Mouse (Mus musculus): ENCODE results near the gene Isy1.

Isy1 gene

GRCm38 (mm10) chr6:87838551-87839197 lies at the start of gene Isy1:
TSS of gene Isy1 (minus strand) at chr6:87838798.
- peak; percentile 97 for DNase-seq

- DNase-seq = peak; percentile 99
Observed at GRCm38 (mm10) chr6:87887594-87888233, 49.1 kb upstream of the Isy1 start, which contains the start of gene Copg1. TSS of gene Copg1 (plus strand) at chr6:87887814.

- no peak for DNase-seq
Observed at GRCm38 (mm10) chr6:87886721-87887120, 48.1 kb upstream of the Isy1 start.

- no peak for DNase-seq
Observed at GRCm38 (mm10) chr6:87882816-87883215, 44.2 kb upstream of the Isy1 start.

GRCm38 (mm10) chr6:87882221-87882620 lies 43.6 kb upstream of the Isy1 start:
- DNase-seq = no peak

- no peak for DNase-seq
Observed at GRCm38 (mm10) chr6:87879628-87880027, 41.0 kb upstream of the Isy1 start.

- peak; percentile 10 for DNase-seq
Observed at GRCm38 (mm10) chr6:87879010-87879409, 40.4 kb upstream of the Isy1 start.

- DNase-seq = peak; percentile 25
Observed at GRCm38 (mm10) chr6:87876068-87876643, 37.6 kb upstream of the Isy1 start.

GRCm38 (mm10) chr6:87875562-87875961 lies 37.0 kb upstream of the Isy1 start:
- DNase-seq = no peak

GRCm38 (mm10) chr6:87875083-87875482 lies 36.5 kb upstream of the Isy1 start:
- no peak for DNase-seq

- DNase-seq = no peak
Observed at GRCm38 (mm10) chr6:87873963-87874362, 35.4 kb upstream of the Isy1 start.

- DNase-seq = no peak
Observed at GRCm38 (mm10) chr6:87873104-87873503, 34.5 kb upstream of the Isy1 start.

GRCm38 (mm10) chr6:87871240-87871639 lies 32.6 kb upstream of the Isy1 start:
- DNase-seq = no peak

GRCm38 (mm10) chr6:87870440-87870839 lies 31.8 kb upstream of the Isy1 start:
- DNase-seq = no peak

GRCm38 (mm10) chr6:87868871-87869506 lies 30.4 kb upstream of the Isy1 start:
- DNase-seq = no peak

- DNase-seq = no peak
Observed at GRCm38 (mm10) chr6:87867256-87867655, 28.7 kb upstream of the Isy1 start.

GRCm38 (mm10) chr6:87866211-87866610 lies 27.6 kb upstream of the Isy1 start:
- no peak for DNase-seq

- DNase-seq = no peak
Observed at GRCm38 (mm10) chr6:87857071-87857470, 18.5 kb upstream of the Isy1 start.

- no peak for DNase-seq
Observed at GRCm38 (mm10) chr6:87853446-87853845, 14.8 kb upstream of the Isy1 start.

- no peak for DNase-seq
Observed at GRCm38 (mm10) chr6:87851871-87852270, 13.3 kb upstream of the Isy1 start.

- DNase-seq = peak; percentile 98
Observed at GRCm38 (mm10) chr6:87850900-87851614, 12.5 kb upstream of the Isy1 start, which contains the start of gene Cnbp. TSS of gene Cnbp (minus strand) at chr6:87851106.

GRCm38 (mm10) chr6:87850155-87850899 lies 11.7 kb upstream of the Isy1 start:
- DNase-seq = peak; percentile 61
